Mouse (Mus musculus) liver, postnatal 0 days (tissue): Measurements from ENCODE around the gene Jhy.

ENCODE experiments used
- CTCF ChIP-seq: sonication (generic); IDR thresholded peaks from 2 replicates; pipeline ENCODE4 v1.5.1; 2016; ENCODE audit warnings: antibody characterized with exemption, low read depth
- EP300 ChIP-seq: IDR thresholded peaks from 2 replicates; pipeline ENCODE4 v1.6.1; 2016; ENCODE audit warnings: antibody characterized with exemption, low read depth, mild to moderate bottlenecking

DNA sequence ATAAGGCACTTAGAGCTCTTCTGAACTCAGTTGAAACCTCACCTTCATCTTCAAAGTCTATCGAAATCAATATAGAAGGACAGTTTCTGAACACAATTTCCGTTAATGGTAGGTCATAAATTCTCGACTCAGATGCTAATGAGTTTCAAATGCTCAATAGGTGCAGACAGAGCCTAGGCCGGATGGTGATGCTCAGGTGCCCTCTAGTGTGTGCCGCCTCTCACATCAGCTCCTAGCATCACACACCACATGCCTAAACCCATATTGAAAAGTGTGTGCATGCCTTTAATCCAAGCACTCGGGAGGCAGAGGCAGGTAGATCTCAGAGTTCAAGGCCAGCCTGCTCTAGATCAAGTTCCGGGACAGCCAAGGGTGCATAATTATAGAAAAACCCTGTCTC is 26.5 kb downstream of the Jhy start:
- TF ChIP-seq CTCF (peak; percentile 52), EP300 (no peak)
